Mouse (Mus musculus): ENCODE results near the gene Slc28a2.

- TF ChIP-seq POLR2A (IDR thresholded peaks at IDR 0.05; ENCODE audit: insufficient read depth, low read depth, low read length) (no peak), CTCF (IDR thresholded peaks at IDR 0.05) (no peak)
These were observed 17.3 kb upstream of the Slc28a2 start for GRCm38 (mm10) chr2:122408928-122409327.

Data from heart, adult 2 months (tissue).